Mouse (Mus musculus): Measurements from ENCODE around the gene Ahnak2.

Gene Ahnak2

GRCm38 (mm10) chr12:112829244-112829864, 26.9 kb upstream of the Ahnak2 start, which contains the start of gene Cdca4:
TSS of gene Cdca4 (minus strand) at chr12:112829423.
- POLR2A ChIA-PET: interaction anchor here (0.5 to 17.3 kb wide), 42 partner anchors 8 to 1076 kb away, joined by 3 to 488 read pairs (median 4); partner anchors contain the start of genes Clba1 (in 3 of the 4), Ahnak2 (in 2 of the 4), Brf1 (in 2 of the 4) and Cep170b (in 2 of the 4)

GRCm38 (mm10) chr12:112828501-112829243, 26.2 kb upstream of the Ahnak2 start:
- POLR2A ChIA-PET: interaction anchor here (0.5 to 17.3 kb wide), 39 partner anchors 8 to 338 kb away, joined by 3 to 488 read pairs (median 4); partner anchors contain the start of genes Clba1 (in 3 of the 4), Ahnak2 (in 2 of the 4), Brf1 (in 2 of the 4) and Cep170b (in 2 of the 4)
- CTCF ChIA-PET: interaction anchor here in 3 of 4 experiments (0.5 to 1.5 kb wide), 17 partner anchors 8 to 1403 kb away, joined by 3 to 10 read pairs (median 3); partner anchors contain the start of genes Adssl1 (in 1 of the 3), Ahnak2 (in 1 of the 3), Akt1 (in 1 of the 3) and Clba1 (in 1 of the 3)

More at GRCm38 (mm10) chr12:112829244-112829864, 26.9 kb upstream of the Ahnak2 start, which contains the start of gene Cdca4:
- CTCF ChIA-PET: interaction anchor here in 3 of 4 experiments (0.5 to 1.5 kb wide), 16 partner anchors 9 to 211 kb away, joined by 3 to 10 read pairs (median 4); partner anchors contain the start of genes Adssl1 (in 1 of the 3), Ahnak2 (in 1 of the 3), Akt1 (in 1 of the 3) and Clba1 (in 1 of the 3)

DNA sequence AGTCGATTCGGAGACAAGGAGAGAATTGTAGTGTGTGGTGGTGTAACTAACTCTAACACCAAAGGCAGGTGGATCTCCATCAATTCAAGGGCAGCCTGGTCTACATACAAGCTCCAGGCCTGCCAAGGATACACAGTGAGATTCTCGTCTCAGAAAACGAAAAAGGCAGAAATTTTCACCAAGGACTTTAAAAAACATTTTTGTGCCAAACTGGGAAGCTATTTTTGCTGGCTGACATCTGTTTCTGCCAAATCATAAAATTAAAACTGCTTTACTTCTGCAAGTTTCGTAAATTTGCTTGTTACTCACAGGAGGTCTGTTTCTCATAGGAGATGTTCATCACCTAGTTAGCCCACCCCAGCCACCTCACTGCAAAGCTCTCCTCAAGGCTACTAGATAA, 23.4 kb upstream of the Ahnak2 start:
- CTCF ChIA-PET: interaction anchor here in 2 of 4 experiments (0.6 to 1.2 kb wide), 2 partner anchors 18 to 132 kb away, joined by 3 to 5 read pairs; no protein-coding TSS in a partner anchor
- POLR2A ChIA-PET: interaction anchor here (0.8 to 17.3 kb wide), 12 partner anchors 14 to 274 kb away, joined by 3 to 488 read pairs (median 4); partner anchors contain the start of genes Clba1 (in 4 of the 4), Ahnak2 (in 1 of the 4) and Tex22 (in 1 of the 4)

- POLR2A ChIA-PET: interaction anchor here in 3 of 4 experiments (0.7 to 17.3 kb wide), 12 partner anchors 7 to 289 kb away, joined by 3 to 488 read pairs (median 7); partner anchors contain the start of genes Clba1 (in 3 of the 3), Ahnak2 (in 1 of the 3) and Cdca4 (in 1 of the 3)
- CTCF ChIA-PET: interaction anchor here in 3 of 4 experiments (0.6 to 1.4 kb wide), 3 partner anchors 21 to 185 kb away, joined by 3 to 5 read pairs (median 3); no protein-coding TSS in a partner anchor
Measured at GRCm38 (mm10) chr12:112823221-112823620, 20.8 kb upstream of the Ahnak2 start.

GRCm38 (mm10) chr12:112822676-112823075, 20.2 kb upstream of the Ahnak2 start:
- POLR2A ChIA-PET: interaction anchor here (0.8 to 17.3 kb wide), 15 partner anchors 8 to 289 kb away, joined by 3 to 488 read pairs (median 8); partner anchors contain the start of genes Clba1 (in 4 of the 4), Ahnak2 (in 1 of the 4), Brf1 (in 1 of the 4) and Cdca4 (in 1 of the 4)
- CTCF ChIA-PET: interaction anchor here in 3 of 4 experiments (0.6 to 1.4 kb wide), 3 partner anchors 21 to 524 kb away, joined by 3 to 5 read pairs (median 5); no protein-coding TSS in a partner anchor

DNA sequence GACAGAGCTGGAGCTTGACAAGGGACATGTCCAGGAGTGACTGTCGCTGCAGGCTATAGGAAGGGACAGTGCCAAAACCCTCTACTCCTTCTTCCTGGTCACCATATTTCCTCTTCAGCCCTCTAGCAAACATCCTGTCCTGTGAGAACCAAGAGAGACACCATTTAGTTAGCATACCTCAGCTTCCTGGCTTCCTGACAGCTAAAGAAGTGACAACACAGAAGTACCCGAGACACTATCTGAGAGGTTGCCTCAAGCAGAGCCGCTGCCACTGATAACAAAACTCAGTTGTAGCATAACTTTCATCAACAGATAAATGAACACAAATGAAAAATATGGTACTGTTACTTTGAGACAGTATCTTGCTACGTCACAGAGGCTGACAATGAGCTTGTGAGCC, 19.5 kb upstream of the Ahnak2 start:
- ChIA-PET POLR2A (interaction anchor here (0.5 to 31.6 kb wide), 19 partner anchors 6 to 179 kb away, joined by 3 to 488 read pairs (median 8); partner anchors contain the start of genes Clba1 (in 4 of the 4), Cdca4 (in 2 of the 4), Ahnak2 (in 1 of the 4) and Brf1 (in 1 of the 4)), CTCF (interaction anchor here in 3 of 4 experiments (0.6 to 2.0 kb wide), 4 partner anchors 13 to 523 kb away, joined by 3 to 7 read pairs (median 4); partner anchors contain the start of genes Clba1 (in 1 of the 3) and Pld4 (in 1 of the 3))

- ChIA-PET CTCF (interaction anchor here in 3 of 4 experiments (0.6 to 2.1 kb wide), 11 partner anchors 8 to 364 kb away, joined by 3 to 8 read pairs (median 6); partner anchors contain the start of genes Clba1 (in 2 of the 3), Cdca4 (in 1 of the 3), Pld4 (in 1 of the 3) and Tmem121 (in 1 of the 3)), POLR2A (interaction anchor here (0.5 to 31.6 kb wide), 34 partner anchors 7 to 370 kb away, joined by 3 to 488 read pairs (median 4); partner anchors contain the start of genes Cdca4 (in 4 of the 4), Clba1 (in 4 of the 4), Ahnak2 (in 2 of the 4) and Cep170b (in 2 of the 4))
Measured at GRCm38 (mm10) chr12:112821216-112821615, 18.8 kb upstream of the Ahnak2 start.

GRCm38 (mm10) chr12:112820401-112820999, 18.0 kb upstream of the Ahnak2 start:
- CTCF ChIA-PET: interaction anchor here (0.6 to 2.1 kb wide), 12 partner anchors 9 to 365 kb away, joined by 3 to 8 read pairs (median 5); partner anchors contain the start of genes Clba1 (in 2 of the 4), Cdca4 (in 1 of the 4) and Tmem121 (in 1 of the 4)
- POLR2A ChIA-PET: interaction anchor here (0.5 to 31.6 kb wide), 33 partner anchors 7 to 369 kb away, joined by 3 to 488 read pairs (median 4); partner anchors contain the start of genes Cdca4 (in 4 of the 4), Clba1 (in 4 of the 4), Ahnak2 (in 2 of the 4) and Cep170b (in 2 of the 4)

DNA sequence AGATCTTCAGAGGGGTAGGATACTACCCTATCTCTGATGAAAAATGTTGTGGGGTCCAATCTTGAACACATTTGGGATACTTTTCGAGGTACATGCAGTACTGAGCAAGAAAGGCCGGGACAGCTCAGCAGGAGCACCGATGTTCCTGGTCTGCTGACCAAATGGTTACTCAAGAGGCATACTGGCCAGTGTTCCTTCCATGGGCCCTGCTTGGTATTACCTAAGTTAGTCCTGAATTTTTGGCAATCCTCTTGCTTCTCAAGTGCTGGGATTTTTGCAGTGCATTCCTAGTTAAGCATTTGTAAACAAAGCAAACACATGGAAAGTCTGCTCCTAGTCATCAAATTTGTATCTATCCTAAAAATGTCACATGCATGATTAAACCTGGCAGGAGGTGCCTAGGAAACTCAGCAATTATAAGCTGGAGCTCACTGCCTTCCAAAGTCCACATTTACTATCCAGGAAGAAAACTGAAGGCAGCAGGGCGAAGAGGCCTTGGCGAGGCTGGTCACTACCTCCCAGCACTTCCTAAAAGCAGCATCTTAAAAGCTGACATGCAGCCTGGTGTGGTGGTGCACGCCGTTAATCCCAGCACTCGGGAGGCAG, 16.7 kb upstream of the Ahnak2 start:
- ChIA-PET CTCF (interaction anchor here in 2 of 4 experiments (1.2 to 2.1 kb wide), 3 partner anchors 10 to 267 kb away, joined by 3 to 7 read pairs (median 3); partner anchors contain the start of gene Cdca4 (in 1 of the 2)), POLR2A (interaction anchor here in 2 of 4 experiments (0.9 to 31.6 kb wide), 7 partner anchors 8 to 79 kb away, joined by 3 to 488 read pairs (median 60); partner anchors contain the start of genes Cdca4 (in 2 of the 2), Clba1 (in 2 of the 2) and Ahnak2 (in 1 of the 2))

- ChIA-PET CTCF (interaction anchor here in 3 of 4 experiments (0.5 to 1.5 kb wide), 8 partner anchors 8 to 211 kb away, joined by 3 to 4 read pairs (median 3); partner anchors contain the start of genes Ahnak2 (in 1 of the 3), Cdca4 (in 1 of the 3) and Clba1 (in 1 of the 3)), POLR2A (interaction anchor here in 3 of 4 experiments (0.5 to 31.6 kb wide), 4 partner anchors 8 to 94 kb away, joined by 5 to 488 read pairs (median 72); partner anchors contain the start of genes Cdca4 (in 2 of the 3) and Ahnak2 (in 1 of the 3))
Measured at GRCm38 (mm10) chr12:112816866-112817265, 14.4 kb upstream of the Ahnak2 start.

DNA sequence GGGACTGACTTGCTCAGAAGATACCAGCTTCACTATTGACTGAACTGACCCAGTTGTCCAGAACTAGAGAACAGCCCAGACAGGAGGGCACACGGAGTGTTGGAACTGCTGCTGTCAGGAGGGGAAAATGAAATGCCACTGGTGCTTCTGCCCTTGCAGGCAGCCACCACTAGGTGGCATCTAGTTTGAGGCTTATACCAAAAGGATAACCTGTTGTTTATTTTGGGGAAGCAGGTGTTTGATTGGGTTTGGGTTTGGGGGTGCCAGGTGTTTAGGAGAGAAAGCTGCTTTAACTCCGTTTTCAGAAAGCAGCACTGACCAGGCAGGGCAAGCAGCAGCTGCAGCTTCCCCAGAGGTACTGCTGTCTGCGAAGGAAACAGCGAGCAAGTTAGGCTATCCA, 13.8 kb upstream of the Ahnak2 start:
- POLR2A ChIA-PET: interaction anchor here in 3 of 4 experiments (0.5 to 31.6 kb wide), 6 partner anchors 8 to 93 kb away, joined by 3 to 488 read pairs (median 6); partner anchors contain the start of genes Cdca4 (in 2 of the 3) and Ahnak2 (in 1 of the 3)
- CTCF ChIA-PET: interaction anchor here in 2 of 4 experiments (0.5 to 1.2 kb wide), 5 partner anchors 10 to 210 kb away, joined by 3 read pairs; no protein-coding TSS in a partner anchor

- CTCF ChIA-PET: interaction anchor here in 1 of 4 experiments (1.3 to 1.5 kb wide), 2 partner anchors 13 to 26 kb away, joined by 3 to 4 read pairs; partner anchors contain the start of gene Ahnak2
- POLR2A ChIA-PET: interaction anchor here in 3 of 4 experiments (0.6 to 31.6 kb wide), 7 partner anchors 10 to 94 kb away, joined by 3 to 488 read pairs (median 5); partner anchors contain the start of genes Cdca4 (in 2 of the 3) and Cep170b (in 1 of the 3)
Measured at GRCm38 (mm10) chr12:112814682-112815470, 12.4 kb upstream of the Ahnak2 start.

DNA sequence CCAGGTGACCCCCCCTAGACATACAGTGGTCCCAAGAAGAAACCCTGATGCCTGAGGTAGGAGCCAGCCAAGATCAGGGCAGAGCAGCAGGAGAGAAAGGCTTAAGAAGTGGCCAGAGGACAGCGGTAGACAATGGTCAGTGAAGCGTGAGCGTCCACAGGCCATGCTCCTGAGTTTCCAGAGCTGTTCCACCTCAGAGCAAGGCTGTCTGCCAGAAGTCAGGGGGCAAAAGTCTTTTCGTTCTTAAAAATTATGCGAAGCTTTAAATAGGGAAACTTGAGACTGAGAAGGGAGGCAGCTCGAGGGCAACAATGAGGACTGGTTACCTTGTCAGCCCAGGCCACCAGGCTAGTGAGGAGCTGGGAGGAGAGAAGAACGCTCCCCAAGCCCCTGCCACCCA, 10.9 kb upstream of the Ahnak2 start:
- ChIA-PET CTCF (interaction anchor here in 1 of 4 experiments (1.5 kb wide), 1 partner anchor 11 kb away, joined by 3 read pairs; the partner anchor contains the start of gene Ahnak2), POLR2A (interaction anchor here in 2 of 4 experiments (0.8 to 31.6 kb wide), 7 partner anchors 9 to 38 kb away, joined by 3 to 488 read pairs (median 5); partner anchors contain the start of gene Cdca4 (in 2 of the 2))

Data from embryonic stem cell, embryonic (primary cell).